ENCODE assay signal across 29 mouse cellular contexts in genomic region chr4:26275769-26276168, GRCm38 (mm10).
DNase-seq lines count a peak whose midpoint lies in the region; ATAC-seq and TF ChIP-seq lines count a peak whose summit lies in the region.
"Had no signal": no experiment of that assay in that cellular context is flagged by ENCODE, and none has a peak within 500 bp of the region (broad histone marks: within the 10 kb centered on the region; RNA-seq: fewer than 3 reads in every experiment).

No protein-coding gene starts in this region.

- no peak overlapping the region for H3K4me3 ChIP-seq in hindbrain, embryonic 14.5 days (replicated peaks; ENCODE audit: low read length)
- no peak overlapping the region for H3K4me3 ChIP-seq in hindbrain, embryonic 10.5 days
- H3K4me3 ChIP-seq in forebrain, embryonic 16.5 days (replicated peaks; ENCODE audit: low read length) = no peak overlapping the region
- H3K4me3 ChIP-seq in midbrain, embryonic 16.5 days (ENCODE audit: low read depth, low read length) = no peak overlapping the region
- H3K4me3 ChIP-seq: embryonic facial prominence, embryonic 12.5 days; heart, embryonic 12.5 days; hindbrain, embryonic 15.5 days; kidney, embryonic 15.5 days; limb, embryonic 13.5 days; lung, embryonic 15.5 days had no signal

- no peaks in the 10 kb centered on the region for H3K4me1 ChIP-seq in hindbrain, embryonic 14.5 days (replicated peaks; ENCODE audit: control insufficient read depth, insufficient read depth, low read length)
- no peaks in the 10 kb centered on the region for H3K4me1 ChIP-seq in hindbrain, embryonic 10.5 days (replicated peaks)
- no peaks in the 10 kb centered on the region for H3K4me1 ChIP-seq in forebrain, embryonic 16.5 days (replicated peaks; ENCODE audit: control insufficient read depth, insufficient read depth, low read length)
- H3K4me1 ChIP-seq in midbrain, embryonic 16.5 days (ENCODE audit: control insufficient read depth, insufficient read depth, low read length) = peaks cover 8% of the 10 kb centered on the region; the same call in 1 of the 2 replicates
- H3K4me1 ChIP-seq: embryonic facial prominence, embryonic 12.5 days; heart, embryonic 12.5 days; kidney, embryonic 15.5 days; limb, embryonic 13.5 days; lung, embryonic 15.5 days had no signal

- WGBS in hindbrain, embryonic 14.5 days = 72% methylated on average over 2 of the region's 2 CpGs
- 80% methylated on average over 2 of the region's 2 CpGs for WGBS in hindbrain, embryonic 10.5 days
- WGBS in forebrain, embryonic 16.5 days = 67% methylated on average over 2 of the region's 2 CpGs
- WGBS in midbrain, embryonic 16.5 days = 72% methylated on average over 2 of the region's 2 CpGs

- TF ChIP-seq POLR2A in brain, embryonic 14.5 days (IDR thresholded peaks at IDR 0.05; ENCODE audit: borderline replicate concordance, extremely low read depth, insufficient read depth, insufficient read length, poor library complexity, severe bottlenecking) = no peak

- H3K27me3 ChIP-seq in hindbrain, embryonic 14.5 days (ENCODE audit: control insufficient read depth, insufficient read depth, low read length) = no peaks in the 10 kb centered on the region
- H3K27me3 ChIP-seq in hindbrain, embryonic 10.5 days (ENCODE audit: insufficient read depth, poor library complexity, severe bottlenecking) = no peaks in the 10 kb centered on the region
- H3K27me3 ChIP-seq in forebrain, embryonic 16.5 days (replicated peaks; ENCODE audit: control insufficient read depth, insufficient read depth, low read length) = no peaks in the 10 kb centered on the region
- H3K27me3 ChIP-seq in midbrain, embryonic 16.5 days (ENCODE audit: control insufficient read depth, insufficient read depth, low read depth, low read length) = no peaks in the 10 kb centered on the region
- H3K27me3 ChIP-seq: embryonic facial prominence, embryonic 12.5 days; heart, embryonic 12.5 days; hindbrain, embryonic 15.5 days; kidney, embryonic 15.5 days; limb, embryonic 13.5 days; lung, embryonic 15.5 days had no signal

- DNase-seq in hindbrain, embryonic 14.5 days (ENCODE audit: low spot score) = no peak
- DNase-seq in hindbrain, embryonic 10.5 days (ENCODE audit: low spot score) = no peak
- DNase-seq in brain, embryonic 14.5 days (ENCODE audit: low read depth) = peak; percentile 5
- no peak for DNase-seq in adrenal gland, postnatal 36 days
- DNase-seq in heart, adult 8-10 months (ENCODE audit: low spot score) = no peak
- DNase-seq: adrenal gland, adult 2 months; B cell, adult 2 months; cerebellum, adult 11 months; cerebellum, adult 9-10 months; embryo, embryonic 11 days; gastrocnemius, postnatal 36 days; heart, adult 18-20 months; heart, postnatal 4 days; kidney, adult 18-20 months; kidney, postnatal 25 days; spleen, adult 18-20 months; thymus, adult 2 months; thymus, postnatal 4 days had no signal

- H3K27ac ChIP-seq in hindbrain, embryonic 14.5 days = peak overlapping the region; percentile 3; the same call in 1 of the 2 replicates
- H3K27ac ChIP-seq in hindbrain, embryonic 10.5 days = no peak overlapping the region
- peak overlapping the region; percentile 37 for H3K27ac ChIP-seq in forebrain, embryonic 16.5 days (ENCODE audit: low read length)
- H3K27ac ChIP-seq in midbrain, embryonic 16.5 days (ENCODE audit: low read length) = peak overlapping the region; percentile 42
- H3K27ac ChIP-seq: embryonic facial prominence, embryonic 12.5 days; hindbrain, embryonic 15.5 days; kidney, embryonic 15.5 days; limb, embryonic 13.5 days; lung, embryonic 15.5 days had no signal

- H3K36me3 ChIP-seq in hindbrain, embryonic 14.5 days (replicated peaks; ENCODE audit: control insufficient read depth, insufficient read depth) = no peaks in the 10 kb centered on the region
- no peaks in the 10 kb centered on the region for H3K36me3 ChIP-seq in hindbrain, embryonic 10.5 days
- H3K36me3 ChIP-seq in forebrain, embryonic 16.5 days (ENCODE audit: control insufficient read depth, insufficient read depth) = no peaks in the 10 kb centered on the region
- no peaks in the 10 kb centered on the region for H3K36me3 ChIP-seq in midbrain, embryonic 16.5 days (ENCODE audit: control insufficient read depth, insufficient read depth, low read length)
- H3K36me3 ChIP-seq: embryonic facial prominence, embryonic 12.5 days; heart, embryonic 12.5 days; hindbrain, embryonic 15.5 days; kidney, embryonic 15.5 days; limb, embryonic 13.5 days; lung, embryonic 15.5 days had no signal

- ATAC-seq in hindbrain, embryonic 14.5 days (ENCODE audit: low FRiP score) = no peak
- ATAC-seq in forebrain, embryonic 16.5 days = peak; percentile 43; the same call in 1 of the 2 replicates
- peak; percentile 25; the same call in 1 of the 2 replicates for ATAC-seq in midbrain, embryonic 16.5 days
- ATAC-seq: activated CD4-positive, CD25-positive, alpha-beta regulatory T cell, adult 4 months; inflammation-experienced regulatory T-cells, adult 6 months had no signal

- no peaks in the 10 kb centered on the region for H3K9me3 ChIP-seq in hindbrain, embryonic 14.5 days (ENCODE audit: control insufficient read depth, low read length)
- no peaks in the 10 kb centered on the region for H3K9me3 ChIP-seq in hindbrain, embryonic 10.5 days
- no peaks in the 10 kb centered on the region for H3K9me3 ChIP-seq in forebrain, embryonic 16.5 days (ENCODE audit: control insufficient read depth, low read length)
- no peaks in the 10 kb centered on the region for H3K9me3 ChIP-seq in midbrain, embryonic 16.5 days (replicated peaks; ENCODE audit: control insufficient read depth, low read length, poor library complexity, severe bottlenecking)
- H3K9me3 ChIP-seq: embryonic facial prominence, embryonic 12.5 days; heart, embryonic 12.5 days; hindbrain, embryonic 15.5 days; kidney, embryonic 15.5 days; limb, embryonic 13.5 days; lung, embryonic 15.5 days had no signal

- H3K4me2 ChIP-seq in hindbrain, embryonic 14.5 days (replicated peaks) = no peak overlapping the region
- no peak overlapping the region for H3K4me2 ChIP-seq in forebrain, embryonic 16.5 days (ENCODE audit: low read length)
- H3K4me2 ChIP-seq in midbrain, embryonic 16.5 days (ENCODE audit: low read length) = no peak overlapping the region
- H3K4me2 ChIP-seq: embryonic facial prominence, embryonic 12.5 days; heart, embryonic 12.5 days; hindbrain, embryonic 15.5 days; kidney, embryonic 15.5 days; limb, embryonic 13.5 days; liver, embryonic 11.5 days; lung, embryonic 15.5 days had no signal

- no peak overlapping the region for H3K9ac ChIP-seq in hindbrain, embryonic 14.5 days
- H3K9ac ChIP-seq in forebrain, embryonic 16.5 days (replicated peaks; ENCODE audit: low read depth, low read length) = no peak overlapping the region
- no peak overlapping the region for H3K9ac ChIP-seq in midbrain, embryonic 16.5 days (ENCODE audit: low read depth, low read length)
- H3K9ac ChIP-seq: embryonic facial prominence, embryonic 12.5 days; heart, embryonic 12.5 days; hindbrain, embryonic 15.5 days; kidney, embryonic 15.5 days; limb, embryonic 13.5 days; lung, embryonic 15.5 days had no signal

- no peak for TF ChIP-seq CTCF in brain, embryonic 14.5 days (IDR thresholded peaks at IDR 0.05; ENCODE audit: borderline replicate concordance, extremely low read depth, insufficient read depth, insufficient read length)
